Mouse (Mus musculus): ENCODE measurements around the gene Serpinb6e. TPM values are rescaled to one million over a fixed set of nuclear protein-coding genes. Genes with fewer than 3 reads are reported as not detected.

Serpinb6e gene
- total RNA-seq (2012; rRNA removed) (not detected in 2 replicates), polyA plus RNA-seq (2012; ENCODE audit: insufficient read depth in 1 of 2, insufficient read length in 2 of 2, low read depth in 1 of 2, low replicate concordance in 2 of 2, missing spikeins in 1 of 2) (not detected)

DNA sequence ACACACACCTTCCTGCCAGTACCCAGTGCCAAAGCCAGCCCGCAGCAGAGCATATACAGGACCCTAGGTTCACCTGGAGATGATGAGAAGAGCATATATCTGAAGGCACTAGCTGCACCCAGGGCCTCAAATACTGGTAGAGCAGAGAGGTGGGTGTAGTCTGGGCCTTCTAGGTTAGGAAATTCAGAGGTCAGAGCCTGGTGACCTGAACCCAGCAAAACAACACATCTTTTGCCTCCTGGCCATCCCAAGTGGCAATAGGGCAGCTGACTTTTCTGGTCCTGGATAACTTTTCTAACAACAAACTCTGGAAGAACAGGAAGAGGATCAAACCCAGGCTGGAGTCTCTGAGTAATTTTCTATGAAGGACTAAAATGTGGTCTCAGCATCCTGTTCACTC is at the start of gene Serpinb6e:
Serpinb6e (minus strand) TSS at position 101 of the 400 bp plus-strand sequence.
- Histone ChIP-seq H3K27me3 (ENCODE audit: control insufficient read depth in 1 of 2, insufficient read depth in 2 of 2, low read length in 2 of 2) (no peaks in the 10 kb centered on the region), H3K79me2 (ENCODE audit: control insufficient read depth, insufficient read depth, low read length, poor library complexity) (no peaks in the 10 kb centered on the region), H3K4me1 (ENCODE audit: control insufficient read depth in 1 of 2, insufficient read depth in 2 of 2, low read length in 2 of 2) (no peaks in the 10 kb centered on the region), H3K27ac (ENCODE audit: control insufficient read depth, low read depth, low read length) (no peak within 1 kb of the TSS), H3K9ac (ENCODE audit: control insufficient read depth, low read depth, low read length, poor library complexity, severe bottlenecking) (no peak within 1 kb of the TSS), H3K36me3 (ENCODE audit: control insufficient read depth in 1 of 2, insufficient read depth in 2 of 2, low read length in 2 of 2) (no peaks in the 10 kb centered on the region), H3K4me3 (ENCODE audit: control insufficient read depth in 1 of 2, insufficient read depth in 1 of 2, low read depth in 2 of 2, low read length in 2 of 2) (no peak within 1 kb of the TSS), H3K9me3 (replicated peaks; ENCODE audit: insufficient read depth, low read length) (no peaks in the 10 kb centered on the region)
- no peak for DNase-seq (ENCODE audit: low read depth, low spot score)
- TF ChIP-seq POLR2AphosphoS5 (IDR thresholded peaks at IDR 0.05; ENCODE audit: borderline replicate concordance, low read depth, low read length), result no peak
- no peak for TF ChIP-seq ZNF384 (IDR thresholded peaks at IDR 0.05; ENCODE audit: low read depth, low read length)
- no peak for TF ChIP-seq POLR2A (IDR thresholded peaks at IDR 0.05; ENCODE audit: control insufficient read depth in 1 of 2, insufficient read depth in 1 of 2, low read depth in 1 of 2, low read length in 2 of 2, poor library complexity in 1 of 2)
- no peak for TF ChIP-seq NELFE (IDR thresholded peaks at IDR 0.05; ENCODE audit: low read depth, low read length)
- TF ChIP-seq ZKSCAN1 (IDR thresholded peaks at IDR 0.05; ENCODE audit: low read depth, low read length), result no peak

DNA sequence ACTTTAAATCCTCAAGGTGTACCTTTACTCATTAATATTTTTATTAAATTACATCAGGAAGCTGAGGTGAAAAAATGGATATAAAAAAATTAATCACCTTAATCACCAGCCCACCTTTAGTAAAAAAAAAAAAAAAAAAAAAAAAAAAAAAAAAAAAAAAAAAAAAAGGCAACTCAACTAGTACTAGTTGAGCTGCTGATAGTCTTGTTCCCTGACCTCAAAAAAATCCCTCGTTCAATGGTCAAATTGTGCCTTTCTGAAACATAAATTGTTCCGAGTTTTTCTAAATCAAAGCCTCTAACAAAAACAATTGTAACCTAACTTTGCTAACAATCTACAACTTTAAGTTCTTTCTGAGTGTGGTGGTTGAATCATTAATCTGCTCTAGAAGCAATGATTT is 12.5 kb downstream of the Serpinb6e start:
- no peaks in the 10 kb centered on the region for H3K79me2 ChIP-seq (ENCODE audit: control insufficient read depth, insufficient read depth, low read length, poor library complexity)
- H3K4me1 ChIP-seq (ENCODE audit: control insufficient read depth in 1 of 2, insufficient read depth in 2 of 2, low read length in 2 of 2), result no peaks in the 10 kb centered on the region
- DNase-seq (ENCODE audit: low read depth, low spot score), result no peak
- no peaks in the 10 kb centered on the region for H3K36me3 ChIP-seq (ENCODE audit: control insufficient read depth in 1 of 2, insufficient read depth in 2 of 2, low read length in 2 of 2)
- H3K9ac ChIP-seq (ENCODE audit: control insufficient read depth, low read depth, low read length, poor library complexity, severe bottlenecking), result no peak overlapping the region
- no peak overlapping the region for H3K27ac ChIP-seq (ENCODE audit: control insufficient read depth, low read depth, low read length)
- no peak for TF ChIP-seq ZC3H11A (IDR thresholded peaks at IDR 0.05; ENCODE audit: low read depth, low read length)
- TF ChIP-seq RCOR1 (IDR thresholded peaks at IDR 0.05; ENCODE audit: low read depth, low read length), result no peak
- TF ChIP-seq SIN3A (IDR thresholded peaks at IDR 0.05; ENCODE audit: low read length), result no peak
- no peak for TF ChIP-seq UBTF (IDR thresholded peaks at IDR 0.05; ENCODE audit: borderline replicate concordance, insufficient read depth, low read depth, low read length)
- TF ChIP-seq ETS1 (IDR thresholded peaks at IDR 0.05; ENCODE audit: low read depth, low read length), result no peak
- TF ChIP-seq NRF1 (IDR thresholded peaks at IDR 0.05; ENCODE audit: insufficient read depth, low read depth, low read length, poor library complexity, severe bottlenecking), result no peak
- no peak for TF ChIP-seq MAX (IDR thresholded peaks at IDR 0.05; ENCODE audit: low read length)
- no peak for TF ChIP-seq JUND (IDR thresholded peaks at IDR 0.05; ENCODE audit: low read depth, low read length)
- no peaks in the 10 kb centered on the region for H3K9me3 ChIP-seq (replicated peaks; ENCODE audit: insufficient read depth, low read length)
- no peaks in the 10 kb centered on the region for H3K27me3 ChIP-seq (ENCODE audit: control insufficient read depth in 1 of 2, insufficient read depth in 2 of 2, low read length in 2 of 2)
- H3K4me3 ChIP-seq (ENCODE audit: control insufficient read depth in 1 of 2, insufficient read depth in 1 of 2, low read depth in 2 of 2, low read length in 2 of 2), result no peak overlapping the region

DNA sequence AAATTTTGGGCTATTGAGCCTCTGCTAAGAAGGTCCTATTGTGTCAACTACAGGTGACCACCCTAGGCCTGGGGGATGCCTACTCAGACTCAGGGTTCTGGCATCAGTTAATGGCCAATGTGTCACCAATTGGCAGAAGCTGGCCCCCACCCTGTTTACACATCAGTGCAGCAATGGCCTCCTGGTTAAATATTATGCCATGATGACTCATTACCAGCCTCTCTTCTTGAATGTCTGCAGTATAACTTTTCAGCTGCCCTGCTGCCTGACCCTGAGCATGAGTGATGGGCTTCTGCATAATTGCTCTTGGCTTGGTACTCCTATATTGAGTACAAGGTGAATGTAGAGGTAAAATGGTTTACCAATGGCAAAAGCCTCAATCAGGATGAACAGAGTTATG is 19.8 kb downstream of the Serpinb6e start:
- H3K4me1 ChIP-seq (ENCODE audit: control insufficient read depth in 1 of 2, insufficient read depth in 2 of 2, low read length in 2 of 2), result no peaks in the 10 kb centered on the region
- H3K4me3 ChIP-seq (ENCODE audit: control insufficient read depth in 1 of 2, insufficient read depth in 1 of 2, low read depth in 2 of 2, low read length in 2 of 2), result no peak overlapping the region
- TF ChIP-seq EP300 (IDR thresholded peaks at IDR 0.05; ENCODE audit: low read depth in 1 of 2, low read length in 2 of 2) (no peak), TCF12 (IDR thresholded peaks at IDR 0.05; ENCODE audit: low read depth, low read length) (no peak)
- no peaks in the 10 kb centered on the region for H3K79me2 ChIP-seq (ENCODE audit: control insufficient read depth, insufficient read depth, low read length, poor library complexity)
- no peak for DNase-seq (ENCODE audit: low read depth, low spot score)
- no peaks in the 10 kb centered on the region for H3K9me3 ChIP-seq (replicated peaks; ENCODE audit: insufficient read depth, low read length)
- H3K27me3 ChIP-seq (ENCODE audit: control insufficient read depth in 1 of 2, insufficient read depth in 2 of 2, low read length in 2 of 2), result no peaks in the 10 kb centered on the region
- H3K27ac ChIP-seq (ENCODE audit: control insufficient read depth, low read depth, low read length), result no peak overlapping the region
- H3K36me3 ChIP-seq (ENCODE audit: control insufficient read depth in 1 of 2, insufficient read depth in 2 of 2, low read length in 2 of 2), result no peaks in the 10 kb centered on the region
- H3K9ac ChIP-seq (ENCODE audit: control insufficient read depth, low read depth, low read length, poor library complexity, severe bottlenecking), result no peak overlapping the region

Measured in MEL (cell line).